8 mouse cellular contexts compared by ENCODE assay signal in genomic region chr12:80379831-80380457, GRCm38 (mm10). TPM values are rescaled to one million over a fixed set of nuclear protein-coding genes. Genes with fewer than 3 reads are reported as not detected.
A peak's percentile ranks its signal among the peaks of the same experiment; 100 is the strongest.
DNase-seq lines count a peak whose midpoint lies in the region; ATAC-seq and TF ChIP-seq lines count a peak whose summit lies in the region.

No protein-coding gene starts in this region.

- no peak for TF ChIP-seq CTCF in intestine, postnatal 0 days (IDR thresholded peaks at IDR 0.05; ENCODE audit: low read depth)

- DNase-seq in intestine, embryonic 14.5 days (ENCODE audit: low spot score) = no peak
- peak; percentile 16 to 30 for DNase-seq in cerebellum, adult 18-20 months
- DNase-seq in ovary, postnatal 14 days (ENCODE audit: low spot score) = no peak
- no peak for DNase-seq in spleen, adult 12 weeks (ENCODE audit: low spot score)

- H3K27me3 ChIP-seq in intestine, embryonic 14.5 days (replicated peaks; ENCODE audit: control insufficient read depth, insufficient read depth, low read length) = no peaks in the 10 kb centered on the region
- no peaks in the 10 kb centered on the region for H3K27me3 ChIP-seq in intestine, postnatal 0 days (replicated peaks; ENCODE audit: control insufficient read depth, insufficient read depth, low read length)
- no peaks in the 10 kb centered on the region for H3K27me3 ChIP-seq in heart, embryonic 15.5 days
- H3K27me3 ChIP-seq in limb, embryonic 15.5 days = no peaks in the 10 kb centered on the region
- H3K27me3 ChIP-seq in neural tube, embryonic 14.5 days (ENCODE audit: control insufficient read depth, insufficient read depth, low read length) = no peaks in the 10 kb centered on the region

- no peaks in the 10 kb centered on the region for H3K9me3 ChIP-seq in intestine, embryonic 14.5 days (ENCODE audit: control insufficient read depth, low read length)
- no peaks in the 10 kb centered on the region for H3K9me3 ChIP-seq in intestine, postnatal 0 days (ENCODE audit: control insufficient read depth)
- no peaks in the 10 kb centered on the region for H3K9me3 ChIP-seq in heart, embryonic 15.5 days (replicated peaks)
- no peaks in the 10 kb centered on the region for H3K9me3 ChIP-seq in limb, embryonic 15.5 days
- no peaks in the 10 kb centered on the region for H3K9me3 ChIP-seq in neural tube, embryonic 14.5 days (ENCODE audit: control insufficient read depth, low read length)

- H3K27ac ChIP-seq in intestine, embryonic 14.5 days (ENCODE audit: low read depth) = 0 out of 2 replicates have a peak overlapping the region, but pooled peaks have one; percentile 7
- no peak overlapping the region for H3K27ac ChIP-seq in intestine, postnatal 0 days (ENCODE audit: low read depth, low read length)
- H3K27ac ChIP-seq in heart, embryonic 15.5 days = peak overlapping the region; percentile 66
- peak overlapping the region; percentile 72 for H3K27ac ChIP-seq in limb, embryonic 15.5 days
- no peak overlapping the region for H3K27ac ChIP-seq in neural tube, embryonic 14.5 days (ENCODE audit: low read depth, low read length)

- no peak overlapping the region for H3K4me2 ChIP-seq in intestine, embryonic 14.5 days (ENCODE audit: low read length)
- no peak overlapping the region for H3K4me2 ChIP-seq in intestine, postnatal 0 days (replicated peaks; ENCODE audit: low read depth)
- no peak overlapping the region for H3K4me2 ChIP-seq in heart, embryonic 15.5 days
- H3K4me2 ChIP-seq in limb, embryonic 15.5 days = no peak overlapping the region
- no peak overlapping the region for H3K4me2 ChIP-seq in neural tube, embryonic 14.5 days (ENCODE audit: low read depth, low read length)

- no peak overlapping the region for H3K4me3 ChIP-seq in intestine, embryonic 14.5 days (ENCODE audit: low read depth, low read length)
- H3K4me3 ChIP-seq in intestine, postnatal 0 days (ENCODE audit: low read depth, low read length) = no peak overlapping the region
- no peak overlapping the region for H3K4me3 ChIP-seq in heart, embryonic 15.5 days
- no peak overlapping the region for H3K4me3 ChIP-seq in limb, embryonic 15.5 days
- no peak overlapping the region for H3K4me3 ChIP-seq in neural tube, embryonic 14.5 days (ENCODE audit: low read depth, low read length)

- no peak; the same call in 1 of the 2 replicates for ATAC-seq in intestine, embryonic 14.5 days (replicated peaks; ENCODE audit: low FRiP score, low TSS enrichment, low read depth)
- ATAC-seq in intestine, postnatal 0 days = no peak
- peak; percentile 73 for ATAC-seq in heart, embryonic 15.5 days (replicated peaks; ENCODE audit: insufficient number of reproducible peaks, insufficient read depth, low FRiP score, low read depth)
- ATAC-seq in limb, embryonic 15.5 days (ENCODE audit: insufficient number of reproducible peaks, low FRiP score, low TSS enrichment, low read depth) = peak; percentile 78
- peak; percentile 83; the same call in 1 of the 2 replicates for ATAC-seq in neural tube, embryonic 14.5 days (ENCODE audit: low read depth)

- 0 out of 2 replicates have a peak, but pooled peaks cover 4% of the 10 kb centered on the region for H3K4me1 ChIP-seq in intestine, embryonic 14.5 days (replicated peaks; ENCODE audit: control insufficient read depth, insufficient read depth, low read length)
- no peaks in the 10 kb centered on the region for H3K4me1 ChIP-seq in intestine, postnatal 0 days (replicated peaks; ENCODE audit: control insufficient read depth, insufficient read depth, low read length)
- H3K4me1 ChIP-seq in heart, embryonic 15.5 days (replicated peaks) = peaks cover 32% of the 10 kb centered on the region
- peaks cover 10% of the 10 kb centered on the region for H3K4me1 ChIP-seq in limb, embryonic 15.5 days
- H3K4me1 ChIP-seq in neural tube, embryonic 14.5 days (ENCODE audit: control insufficient read depth, insufficient read depth, low read length) = 0 out of 2 replicates have a peak, but pooled peaks cover 7% of the 10 kb centered on the region

- 89% methylated on average over 10 of the region's 10 CpGs for WGBS in intestine, embryonic 14.5 days
- WGBS in intestine, postnatal 0 days = 92% methylated on average over 10 of the region's 10 CpGs
- 80% methylated on average over 10 of the region's 10 CpGs for WGBS in heart, embryonic 15.5 days
- 86% methylated on average over 10 of the region's 10 CpGs for whole genome bisulfite sequencing in limb, embryonic 15.5 days
- 89% methylated on average over 10 of the region's 10 CpGs for WGBS in neural tube, embryonic 14.5 days

- H3K9ac ChIP-seq in intestine, embryonic 14.5 days (ENCODE audit: low read length) = no peak overlapping the region
- no peak overlapping the region for H3K9ac ChIP-seq in intestine, postnatal 0 days (ENCODE audit: low read depth, low read length)
- H3K9ac ChIP-seq in heart, embryonic 15.5 days = no peak overlapping the region
- no peak overlapping the region for H3K9ac ChIP-seq in limb, embryonic 15.5 days
- no peak overlapping the region for H3K9ac ChIP-seq in neural tube, embryonic 14.5 days (replicated peaks; ENCODE audit: low read depth, low read length)

- peaks cover 28% of the 10 kb centered on the region for H3K36me3 ChIP-seq in intestine, embryonic 14.5 days (ENCODE audit: control insufficient read depth, insufficient read depth, low read length)
- H3K36me3 ChIP-seq in intestine, postnatal 0 days (ENCODE audit: control insufficient read depth, insufficient read depth) = peaks cover 54% of the 10 kb centered on the region
- peaks cover 15% of the 10 kb centered on the region for H3K36me3 ChIP-seq in heart, embryonic 15.5 days
- peaks cover 30% of the 10 kb centered on the region for H3K36me3 ChIP-seq in limb, embryonic 15.5 days
- H3K36me3 ChIP-seq in neural tube, embryonic 14.5 days (ENCODE audit: control insufficient read depth, insufficient read depth, low read length) = peaks cover 8% of the 10 kb centered on the region

RNA-seq across cellular contexts. Expression of gene Dcaf5, which starts 56.5 kb away (rescaled TPM):
- 11.4 and 11.6 TPM in 2 replicates for polyA plus RNA-seq in intestine, embryonic 14.5 days (2014; fragmentation: Nextera tagmentation; extraction: Ambion mirVana)
- 7.4 and 7.5 TPM in 2 replicates for polyA plus RNA-seq in intestine, postnatal 0 days (2015; fragmentation: Nextera tagmentation; extraction: Ambion mirVana)
- 8.6 and 11.1 TPM in 2 replicates for polyA plus RNA-seq in heart, embryonic 15.5 days (2015; fragmentation: Nextera tagmentation; extraction: Ambion mirVana)
- 12.6 and 15.4 TPM in 2 replicates for polyA plus RNA-seq in limb, embryonic 15.5 days (2015; fragmentation: Nextera tagmentation; extraction: Ambion mirVana)
- 25.3 and 25.6 TPM in 2 replicates for polyA plus RNA-seq in neural tube, embryonic 14.5 days (2014; fragmentation: Nextera tagmentation; extraction: Ambion mirVana)

Comparison
In these comparisons a context has a peak if more than half of its experiments do, and no peak if none do; other contexts are left out.
1. H3K27ac ChIP-seq: peak in intestine, embryonic 14.5 days (single experiment), heart, embryonic 15.5 days (single experiment) and limb, embryonic 15.5 days (single experiment); none in intestine, postnatal 0 days (single experiment) and neural tube, embryonic 14.5 days (single experiment).
2. ATAC-seq: peak in heart, embryonic 15.5 days (single experiment), limb, embryonic 15.5 days (single experiment) and neural tube, embryonic 14.5 days (single experiment); none in intestine, embryonic 14.5 days (single experiment) and intestine, postnatal 0 days (single experiment).
3. DNase-seq: peak in cerebellum, adult 18-20 months (2 of 2); none in intestine, embryonic 14.5 days (single experiment), ovary, postnatal 14 days (single experiment) and spleen, adult 12 weeks (single experiment).